Mouse (Mus musculus): ENCODE data around the gene Asb15. TPM values are rescaled to one million over a fixed set of nuclear protein-coding genes. Genes with fewer than 3 reads are reported as not detected.
A peak's percentile ranks its signal among the peaks of the same experiment; 100 is the strongest.

Asb15 gene
- polyA plus RNA-seq, 1 experiment from 2014 or later: not detected

DNA sequence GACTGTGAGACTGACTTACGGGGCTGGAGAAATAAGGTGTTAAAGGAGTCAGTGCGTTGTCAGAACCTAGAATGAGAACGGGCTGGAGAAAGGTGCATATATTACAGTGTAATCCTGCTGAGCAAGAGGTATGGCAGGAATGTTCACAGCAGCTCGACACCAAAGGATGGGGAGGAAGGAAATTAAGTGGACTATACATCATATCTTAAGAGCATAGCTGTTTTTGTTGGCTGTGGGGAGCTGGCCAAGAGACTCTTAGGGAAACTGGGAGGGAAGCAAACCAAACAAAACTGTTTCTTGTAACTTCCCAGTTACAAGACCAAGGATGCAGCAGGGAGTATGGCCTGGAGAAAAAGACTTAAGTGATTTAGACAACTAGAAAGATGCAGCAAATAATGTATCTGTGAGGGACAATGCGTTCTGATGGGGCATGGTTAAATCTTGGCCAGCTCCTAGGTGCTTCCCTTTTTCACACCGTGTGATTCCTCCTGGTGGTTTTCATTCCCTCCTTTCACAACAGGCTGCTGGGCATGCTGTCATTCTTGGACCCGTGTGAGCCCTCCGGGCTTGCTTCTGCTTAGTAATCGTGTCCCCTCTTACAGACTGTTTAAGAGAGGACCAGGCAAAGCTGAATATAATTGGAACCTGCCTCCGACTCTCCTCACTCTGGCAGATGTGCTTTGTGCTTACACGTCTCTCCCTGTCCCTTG, 2.9 kb downstream of the Asb15 start:
- Histone ChIP-seq H3K27me3 (ENCODE audit: control insufficient read depth, insufficient read depth, low read length) (no peaks in the 10 kb centered on the region), H3K9ac (replicated peaks; ENCODE audit: low read depth, low read length) (no peak overlapping the region), H3K27ac (ENCODE audit: low read depth, low read length) (no peak overlapping the region), H3K9me3 (ENCODE audit: control insufficient read depth, low read length) (no peaks in the 10 kb centered on the region), H3K36me3 (ENCODE audit: control insufficient read depth, insufficient read depth, low read length) (no peaks in the 10 kb centered on the region), H3K4me1 (ENCODE audit: control insufficient read depth, insufficient read depth, low read length) (peaks cover 15% of the 10 kb centered on the region), H3K4me2 (ENCODE audit: low read depth, low read length) (peak overlapping the region; percentile 22; the same call in 1 of the 2 replicates), H3K4me3 (ENCODE audit: low read depth, low read length) (no peak overlapping the region)
- 68% methylated on average over 11 of the region's 11 CpGs for WGBS
- ATAC-seq (ENCODE audit: low read depth): no peak

DNA sequence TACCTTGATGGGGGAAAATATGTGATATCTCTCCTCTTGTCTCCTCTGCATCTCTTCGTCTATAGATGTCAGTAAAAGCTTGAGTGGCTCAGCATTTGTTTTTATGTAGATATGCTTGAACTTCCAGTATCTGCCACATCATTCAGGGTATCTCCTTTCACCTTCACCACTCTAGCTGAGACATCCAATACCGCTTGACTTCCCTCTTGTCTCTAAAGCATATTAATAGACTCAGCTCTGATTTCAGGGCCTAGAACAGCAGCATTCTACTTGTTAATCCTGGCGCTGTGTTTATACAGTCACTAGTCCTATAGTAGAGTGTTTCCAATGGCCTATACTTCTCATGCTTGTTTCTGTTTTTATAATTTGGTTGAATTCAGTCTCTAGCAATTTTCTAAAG, 4.9 kb downstream of the Asb15 start:
- Histone ChIP-seq H3K27ac (ENCODE audit: low read depth, low read length) (no peak overlapping the region), H3K27me3 (ENCODE audit: control insufficient read depth, insufficient read depth, low read length) (no peaks in the 10 kb centered on the region), H3K36me3 (ENCODE audit: control insufficient read depth, insufficient read depth, low read length) (no peaks in the 10 kb centered on the region), H3K4me2 (ENCODE audit: low read depth, low read length) (no peak overlapping the region), H3K9ac (replicated peaks; ENCODE audit: low read depth, low read length) (no peak overlapping the region), H3K4me3 (ENCODE audit: low read depth, low read length) (no peak overlapping the region), H3K9me3 (ENCODE audit: control insufficient read depth, low read length) (no peaks in the 10 kb centered on the region), H3K4me1 (ENCODE audit: control insufficient read depth, insufficient read depth, low read length) (peaks cover 5% of the 10 kb centered on the region; the same call in 1 of the 2 replicates)
- no peak for ATAC-seq (ENCODE audit: low read depth)
- WGBS: 85% methylated on average over 3 of the region's 3 CpGs

DNA sequence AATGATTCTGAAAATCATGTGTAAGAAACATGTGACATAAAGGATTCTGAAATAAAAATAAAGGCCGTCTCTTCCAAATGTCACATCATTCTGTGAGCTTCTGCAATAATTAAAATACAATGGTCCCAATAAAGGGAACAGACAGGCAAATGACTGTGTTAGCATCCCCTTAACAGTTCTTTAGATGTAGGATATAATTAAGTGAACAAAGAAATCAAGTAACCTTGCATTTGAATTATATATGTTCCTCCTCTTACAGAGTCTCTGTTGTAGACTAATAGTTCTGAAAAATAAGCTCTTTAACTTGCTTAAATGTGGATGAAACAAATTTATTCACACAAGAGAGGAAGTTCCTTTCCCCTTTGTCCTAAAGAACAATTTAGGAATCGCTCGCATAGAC, 10.5 kb downstream of the Asb15 start:
- ATAC-seq (ENCODE audit: low read depth): no peak
- H3K4me2 ChIP-seq (ENCODE audit: low read depth, low read length): no peak overlapping the region
- H3K27me3 ChIP-seq (ENCODE audit: control insufficient read depth, insufficient read depth, low read length): no peaks in the 10 kb centered on the region
- no peaks in the 10 kb centered on the region for H3K36me3 ChIP-seq (ENCODE audit: control insufficient read depth, insufficient read depth, low read length)
- H3K9ac ChIP-seq (replicated peaks; ENCODE audit: low read depth, low read length): no peak overlapping the region
- no peaks in the 10 kb centered on the region for H3K4me1 ChIP-seq (ENCODE audit: control insufficient read depth, insufficient read depth, low read length)
- no peak overlapping the region for H3K27ac ChIP-seq (ENCODE audit: low read depth, low read length)
- WGBS: 93% methylated on average over 3 of the region's 3 CpGs
- H3K9me3 ChIP-seq (ENCODE audit: control insufficient read depth, low read length): no peaks in the 10 kb centered on the region
- no peak overlapping the region for H3K4me3 ChIP-seq (ENCODE audit: low read depth, low read length)

DNA sequence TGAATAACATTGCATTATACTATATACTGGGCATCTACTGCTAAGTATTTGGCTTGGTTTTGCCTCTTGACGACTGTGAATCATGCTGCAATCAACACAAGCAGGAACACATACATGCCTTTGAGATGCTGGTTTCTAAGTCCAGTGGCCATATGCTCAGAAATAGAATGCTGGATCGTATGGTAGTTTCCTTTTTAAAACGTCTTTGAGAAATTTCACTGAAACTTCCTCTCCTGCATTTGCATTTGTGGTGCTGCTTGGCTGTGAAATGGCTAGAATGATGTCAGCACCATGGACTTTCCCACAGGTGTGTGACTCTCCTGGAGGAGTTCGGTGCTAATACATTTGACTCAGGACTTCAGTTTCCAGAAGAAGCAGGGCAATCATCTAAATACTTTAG, 12.2 kb downstream of the Asb15 start:
- Histone ChIP-seq H3K4me3 (ENCODE audit: low read depth, low read length) (no peak overlapping the region), H3K4me1 (ENCODE audit: control insufficient read depth, insufficient read depth, low read length) (no peaks in the 10 kb centered on the region), H3K27me3 (ENCODE audit: control insufficient read depth, insufficient read depth, low read length) (no peaks in the 10 kb centered on the region), H3K9ac (replicated peaks; ENCODE audit: low read depth, low read length) (no peak overlapping the region), H3K9me3 (ENCODE audit: control insufficient read depth, low read length) (no peaks in the 10 kb centered on the region), H3K27ac (ENCODE audit: low read depth, low read length) (no peak overlapping the region), H3K36me3 (ENCODE audit: control insufficient read depth, insufficient read depth, low read length) (no peaks in the 10 kb centered on the region), H3K4me2 (ENCODE audit: low read depth, low read length) (no peak overlapping the region)
- no peak for ATAC-seq (ENCODE audit: low read depth)
- 75% methylated on average over 4 of the region's 4 CpGs for WGBS

DNA sequence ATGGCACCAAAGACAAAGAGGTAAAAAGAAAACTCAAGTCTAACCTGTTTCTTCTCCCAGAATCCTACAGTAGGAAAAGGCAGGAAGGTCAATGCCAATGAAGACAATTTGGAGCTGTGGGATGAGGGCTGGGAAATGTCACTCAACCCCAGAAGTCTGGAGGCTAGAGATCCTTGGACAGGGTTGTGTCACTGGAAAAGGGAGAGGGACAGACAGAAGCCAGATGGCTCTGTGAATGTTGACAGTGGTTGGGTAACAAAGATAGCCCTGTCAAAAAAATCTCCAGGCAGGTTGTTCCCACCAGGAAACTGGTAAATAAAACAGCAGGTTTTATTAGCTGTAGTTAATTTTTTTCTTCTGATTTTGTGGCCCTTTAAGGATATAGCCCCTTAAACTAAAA, 14.4 kb downstream of the Asb15 start:
- Histone ChIP-seq H3K4me2 (ENCODE audit: low read depth, low read length) (no peak overlapping the region), H3K9me3 (ENCODE audit: control insufficient read depth, low read length) (no peaks in the 10 kb centered on the region), H3K27me3 (ENCODE audit: control insufficient read depth, insufficient read depth, low read length) (no peaks in the 10 kb centered on the region), H3K36me3 (ENCODE audit: control insufficient read depth, insufficient read depth, low read length) (no peaks in the 10 kb centered on the region), H3K9ac (replicated peaks; ENCODE audit: low read depth, low read length) (no peak overlapping the region), H3K4me1 (ENCODE audit: control insufficient read depth, insufficient read depth, low read length) (no peaks in the 10 kb centered on the region), H3K27ac (ENCODE audit: low read depth, low read length) (no peak overlapping the region), H3K4me3 (ENCODE audit: low read depth, low read length) (no peak overlapping the region)
- no peak for ATAC-seq (ENCODE audit: low read depth)

DNA sequence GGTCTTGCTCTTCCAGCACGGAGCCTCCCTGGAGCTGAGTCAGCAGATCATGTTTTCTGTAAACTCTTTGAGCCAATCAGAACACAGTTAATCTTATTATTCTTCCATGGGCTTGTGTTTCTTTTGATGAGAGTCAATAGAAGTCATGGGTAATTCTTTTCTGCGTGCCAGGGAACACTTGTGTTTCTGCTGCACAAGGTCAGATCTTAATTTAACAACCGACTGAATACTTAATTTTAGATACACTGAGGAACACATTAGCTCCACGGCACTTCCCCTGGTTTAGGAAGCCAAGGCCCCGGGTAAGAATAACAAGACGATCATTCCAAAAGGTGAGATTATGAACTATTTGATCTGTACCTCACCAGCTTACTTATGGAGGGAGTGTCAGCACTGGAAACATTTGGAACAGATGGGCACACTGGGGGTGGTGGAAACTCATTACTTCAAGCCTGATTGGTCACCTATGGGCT, 15.2 kb downstream of the Asb15 start:
- Histone ChIP-seq H3K27ac (ENCODE audit: low read depth, low read length) (no peak overlapping the region), H3K4me2 (ENCODE audit: low read depth, low read length) (no peak overlapping the region), H3K36me3 (ENCODE audit: control insufficient read depth, insufficient read depth, low read length) (no peaks in the 10 kb centered on the region), H3K9ac (replicated peaks; ENCODE audit: low read depth, low read length) (no peak overlapping the region), H3K9me3 (ENCODE audit: control insufficient read depth, low read length) (no peaks in the 10 kb centered on the region), H3K27me3 (ENCODE audit: control insufficient read depth, insufficient read depth, low read length) (no peaks in the 10 kb centered on the region), H3K4me1 (ENCODE audit: control insufficient read depth, insufficient read depth, low read length) (no peaks in the 10 kb centered on the region), H3K4me3 (ENCODE audit: low read depth, low read length) (no peak overlapping the region)
- WGBS: 66% methylated on average over 6 of the region's 6 CpGs
- ATAC-seq (ENCODE audit: low read depth): no peak

DNA sequence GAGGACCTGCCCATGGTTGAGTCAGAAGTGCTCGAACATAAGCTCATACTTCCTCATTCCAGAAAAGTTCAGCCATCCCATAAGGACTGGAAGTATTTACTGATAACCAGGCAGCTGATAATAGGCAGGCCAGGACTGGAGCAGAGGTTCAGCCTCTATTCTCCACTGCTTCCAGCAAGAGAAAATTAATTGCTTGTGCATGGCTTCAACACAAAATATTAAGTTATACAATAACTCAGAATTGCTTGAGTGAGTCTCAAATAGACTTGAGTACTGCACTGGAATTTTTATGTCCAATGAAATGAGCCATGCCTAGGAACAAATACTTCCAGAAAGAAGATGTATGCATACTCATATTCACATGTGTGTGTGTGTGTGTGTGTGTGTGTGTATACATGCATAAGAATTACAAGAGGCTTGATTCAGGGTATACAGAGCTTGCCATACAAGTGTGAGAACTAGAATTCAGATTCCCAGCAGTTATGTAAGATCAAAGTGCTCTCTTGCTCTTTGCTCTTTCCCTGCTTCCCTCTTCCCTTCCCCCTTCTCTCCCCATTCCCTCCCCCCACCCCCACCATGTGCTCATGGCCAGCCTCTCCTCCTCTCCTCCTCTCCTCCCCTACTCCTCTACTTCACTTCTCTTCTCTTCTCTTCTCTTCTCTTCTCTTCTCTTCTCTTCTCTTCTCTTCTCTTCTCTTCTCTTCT, 18.9 kb downstream of the Asb15 start:
- WGBS: 90% methylated on average over 1 of the region's 1 CpGs
- Histone ChIP-seq H3K9me3 (ENCODE audit: control insufficient read depth, low read length) (no peaks in the 10 kb centered on the region), H3K27ac (ENCODE audit: low read depth, low read length) (no peak overlapping the region), H3K9ac (replicated peaks; ENCODE audit: low read depth, low read length) (no peak overlapping the region), H3K36me3 (ENCODE audit: control insufficient read depth, insufficient read depth, low read length) (no peaks in the 10 kb centered on the region), H3K4me1 (ENCODE audit: control insufficient read depth, insufficient read depth, low read length) (no peaks in the 10 kb centered on the region), H3K4me3 (ENCODE audit: low read depth, low read length) (no peak overlapping the region), H3K4me2 (ENCODE audit: low read depth, low read length) (no peak overlapping the region), H3K27me3 (ENCODE audit: control insufficient read depth, insufficient read depth, low read length) (no peaks in the 10 kb centered on the region)
- ATAC-seq (ENCODE audit: low read depth): no peak

DNA sequence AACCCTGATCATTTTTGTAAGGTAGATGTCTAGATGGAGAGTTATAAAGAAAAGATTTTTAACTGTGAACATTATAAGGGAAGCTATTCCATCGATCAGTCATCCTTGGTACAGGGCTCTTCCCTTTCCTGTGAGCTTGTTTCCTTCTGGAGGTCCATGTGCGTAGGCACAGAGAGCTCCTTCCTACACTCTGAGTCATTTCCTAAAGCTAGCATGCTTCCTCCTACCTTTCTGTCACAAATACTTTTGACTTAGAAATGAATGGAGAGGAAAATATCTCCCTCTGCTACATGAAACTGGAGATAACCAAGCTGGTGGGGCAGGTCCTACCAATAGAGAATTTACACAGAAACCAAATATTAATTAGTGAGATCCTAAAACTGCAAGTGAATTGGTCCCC, 21.9 kb downstream of the Asb15 start:
- H3K9me3 ChIP-seq (ENCODE audit: control insufficient read depth, low read length): no peaks in the 10 kb centered on the region
- no peak overlapping the region for H3K4me3 ChIP-seq (ENCODE audit: low read depth, low read length)
- H3K4me2 ChIP-seq (ENCODE audit: low read depth, low read length): no peak overlapping the region
- ATAC-seq (ENCODE audit: low read depth): no peak
- 93% methylated on average over 2 of the region's 2 CpGs for WGBS
- no peaks in the 10 kb centered on the region for H3K4me1 ChIP-seq (ENCODE audit: control insufficient read depth, insufficient read depth, low read length)
- no peak overlapping the region for H3K27ac ChIP-seq (ENCODE audit: low read depth, low read length)
- no peak overlapping the region for H3K9ac ChIP-seq (replicated peaks; ENCODE audit: low read depth, low read length)
- no peaks in the 10 kb centered on the region for H3K36me3 ChIP-seq (ENCODE audit: control insufficient read depth, insufficient read depth, low read length)
- H3K27me3 ChIP-seq (ENCODE audit: control insufficient read depth, insufficient read depth, low read length): no peaks in the 10 kb centered on the region

DNA sequence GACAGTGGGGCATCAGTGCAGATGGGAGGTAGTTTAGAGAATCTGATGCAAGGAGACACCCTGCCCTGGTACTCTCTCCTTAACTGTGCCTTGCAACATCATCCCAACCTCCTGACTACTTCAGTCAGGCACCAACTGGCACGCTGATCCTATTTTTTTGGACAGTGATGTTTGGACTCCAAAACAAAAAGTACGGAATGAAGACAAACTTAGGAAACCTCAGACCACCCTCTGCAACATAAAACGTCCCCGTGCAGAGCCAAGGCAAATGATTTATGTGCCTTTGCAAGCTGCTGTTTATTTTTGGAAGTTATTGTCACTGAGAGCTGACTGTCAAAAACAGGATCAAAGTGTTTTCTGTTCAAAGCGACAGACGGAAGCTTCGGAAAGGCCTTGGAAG, 24.1 kb downstream of the Asb15 start:
- WGBS: 70% methylated on average over 7 of the region's 7 CpGs
- Histone ChIP-seq H3K4me2 (ENCODE audit: low read depth, low read length) (no peak overlapping the region), H3K4me3 (ENCODE audit: low read depth, low read length) (no peak overlapping the region), H3K9ac (replicated peaks; ENCODE audit: low read depth, low read length) (no peak overlapping the region), H3K36me3 (ENCODE audit: control insufficient read depth, insufficient read depth, low read length) (no peaks in the 10 kb centered on the region), H3K27me3 (ENCODE audit: control insufficient read depth, insufficient read depth, low read length) (no peaks in the 10 kb centered on the region), H3K4me1 (ENCODE audit: control insufficient read depth, insufficient read depth, low read length) (no peaks in the 10 kb centered on the region), H3K27ac (ENCODE audit: low read depth, low read length) (no peak overlapping the region), H3K9me3 (ENCODE audit: control insufficient read depth, low read length) (no peaks in the 10 kb centered on the region)
- ATAC-seq (ENCODE audit: low read depth): no peak
